Mouse (Mus musculus): ENCODE data around the gene Dcaf4. TPM values are rescaled to one million over a fixed set of nuclear protein-coding genes. Genes with fewer than 3 reads are reported as not detected.

Dcaf4 gene
- 10 to 100 TPM; 15.7 to 18.3 TPM for total RNA-seq (2021)
- long read RNA-seq, experiment 1, transcript Dcaf4-201 (14 exons, 2,008 nt) = major isoform, 35 of 42 reads
- long read RNA-seq, experiment 1, partial matches to known transcripts = 1 of 42 reads
- long read RNA-seq, experiment 1, other reads (novel, unspliced or antisense) = 6 of 42 reads
- long read RNA-seq, experiment 2, transcript Dcaf4-201 (14 exons, 2,008 nt) = major isoform, 36 of 49 reads
- long read RNA-seq, experiment 2, partial matches to known transcripts = 1 of 49 reads
- long read RNA-seq, experiment 2, other reads (novel, unspliced or antisense) = 8 of 49 reads

GRCm38 (mm10) chr12:83520311-83520890, at the start of gene Dcaf4:
Gene Dcaf4, plus strand, starts transcription at chr12:83520466.
- intact Hi-C loops (cut with DNase I) = no loop called here
- DNase-seq = peak; percentile 94 to 98

- intact Hi-C loops (cut with DNase I) = no loop called here
- DNase-seq = no peak
These were observed 48.5 kb upstream of the Dcaf4 start for GRCm38 (mm10) chr12:83471760-83472159.

DNA sequence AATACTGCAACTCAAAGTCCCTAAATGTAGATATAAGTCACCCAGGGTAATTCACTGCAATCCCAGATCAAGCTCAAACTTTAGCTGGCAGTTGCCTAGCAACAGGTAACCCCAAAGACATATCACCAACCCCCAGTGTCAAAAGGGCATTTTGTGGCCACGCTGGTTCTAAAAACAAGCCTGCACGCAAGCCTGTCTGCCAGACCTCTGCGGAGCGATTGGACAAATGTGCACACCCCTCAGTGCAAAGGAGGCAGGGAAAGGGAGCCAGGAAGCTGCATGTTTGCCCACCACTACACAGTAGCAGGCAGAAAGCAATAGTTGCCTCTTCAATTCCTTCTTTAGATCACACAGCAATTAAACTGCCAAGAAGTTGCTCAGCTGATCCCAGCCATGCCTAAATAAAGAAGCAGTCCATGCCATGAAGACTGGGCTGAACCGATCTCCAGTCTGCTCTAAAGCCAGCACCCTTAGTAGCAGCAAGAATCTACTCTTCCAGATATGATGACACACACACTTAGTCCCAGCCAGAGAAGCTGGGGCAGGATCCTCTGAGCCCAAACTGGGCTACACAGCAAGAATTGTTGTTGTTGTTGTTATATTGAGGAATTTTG, 46.2 kb upstream of the Dcaf4 start:
- intact Hi-C loops (cut with DNase I) = no loop called here
- DNase-seq = no peak

DNA sequence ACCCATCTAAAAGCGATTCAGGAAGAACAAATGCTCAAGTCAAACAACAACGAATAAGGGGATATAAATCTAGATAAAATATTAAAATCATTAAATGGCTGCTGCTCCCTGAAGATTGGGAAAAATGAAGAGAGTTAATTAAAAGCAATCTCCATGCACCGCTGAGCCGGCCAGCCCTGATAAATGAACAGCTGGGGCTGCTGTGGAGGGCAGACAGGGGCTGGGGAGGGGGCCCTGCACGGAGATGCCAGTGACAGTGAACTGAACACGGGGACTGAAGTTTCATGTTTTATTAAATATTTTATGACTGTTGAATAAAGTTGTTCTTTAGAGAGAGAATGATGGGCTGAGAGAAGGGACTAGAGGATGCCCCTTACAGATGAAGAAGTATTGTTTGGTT, 44.8 kb upstream of the Dcaf4 start:
- intact Hi-C loops (cut with DNase I) = no loop called here

DNA sequence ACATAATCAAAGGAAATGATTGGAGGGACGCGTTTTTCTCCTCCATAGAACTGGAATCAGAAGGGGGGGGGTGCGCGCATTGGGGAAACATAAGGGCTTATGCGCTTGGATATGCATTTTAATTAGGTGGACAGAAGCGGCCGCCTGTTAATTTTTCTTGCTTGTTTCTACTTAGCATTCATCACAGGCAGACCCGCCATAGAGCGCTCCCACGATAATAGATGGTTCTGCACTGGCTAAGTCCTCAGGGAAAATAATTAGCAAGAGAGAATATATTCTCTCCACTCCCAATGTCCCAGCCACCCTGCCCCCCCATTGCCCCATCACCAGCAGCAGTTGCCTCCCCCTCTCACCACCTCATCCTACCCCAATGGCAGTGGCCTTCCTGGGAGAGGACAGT, 44.0 kb upstream of the Dcaf4 start:
- intact Hi-C loops (cut with DNase I) = no loop called here
- no peak for DNase-seq

More for the DNA sequence above, 44.8 kb upstream of the Dcaf4 start:
- no peak for DNase-seq

DNA sequence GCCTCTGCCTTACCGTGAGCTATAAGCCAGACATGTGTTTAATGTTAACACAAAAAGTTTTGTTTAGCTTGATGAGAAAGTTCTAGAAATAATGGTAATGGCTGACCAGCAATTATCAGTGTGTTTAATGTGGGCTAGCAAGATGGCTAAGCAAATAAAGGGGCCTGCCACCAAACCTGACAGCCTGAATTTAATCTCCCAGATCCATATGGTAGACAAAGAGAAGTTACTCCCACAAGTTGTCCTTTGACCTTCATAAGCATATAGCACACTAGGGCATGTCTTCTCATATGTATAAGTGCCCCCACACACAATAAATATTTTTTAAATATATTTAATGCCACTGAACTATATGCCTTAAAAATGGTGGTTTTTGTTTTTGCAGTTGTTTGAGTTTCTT, 41.1 kb upstream of the Dcaf4 start:
- no peak for DNase-seq
- intact Hi-C loops (cut with DNase I) = no loop called here

DNA sequence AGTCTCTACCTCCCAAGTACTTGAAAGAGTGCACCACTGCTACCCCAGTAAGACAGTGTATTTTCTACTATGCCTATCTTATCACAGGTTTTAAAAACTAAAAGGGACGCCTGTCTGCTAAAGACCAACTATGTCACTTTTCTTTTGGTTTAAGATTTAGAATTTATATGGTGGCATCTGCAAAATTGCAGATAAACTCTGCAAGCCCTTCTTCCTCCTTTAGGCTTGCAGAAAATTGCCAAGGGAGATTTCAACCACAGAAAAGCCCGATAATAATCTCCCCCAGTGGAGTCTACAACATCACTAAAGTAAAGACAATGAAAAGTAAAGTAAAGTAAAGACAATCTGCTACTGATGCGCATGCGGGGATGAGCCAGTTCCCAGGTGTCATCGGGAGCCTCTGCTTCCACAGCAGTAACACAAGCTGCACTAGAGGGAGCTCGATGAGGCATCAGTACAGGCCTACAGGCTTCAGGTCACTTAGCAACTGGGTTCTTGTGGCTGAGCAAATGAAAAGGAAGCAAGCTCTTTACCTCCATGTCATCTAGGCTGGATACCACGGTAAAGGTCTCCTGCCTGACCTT, 40.4 kb upstream of the Dcaf4 start:
- intact Hi-C loops (cut with DNase I) = no loop called here
- no peak for DNase-seq

GRCm38 (mm10) chr12:83481439-83481838, 38.8 kb upstream of the Dcaf4 start:
- no peak for DNase-seq
- intact Hi-C loops (cut with DNase I) = no loop called here

- DNase-seq = no peak
- intact Hi-C loops (cut with DNase I) = no loop called here
These were observed 36.6 kb upstream of the Dcaf4 start for GRCm38 (mm10) chr12:83483653-83484052.

GRCm38 (mm10) chr12:83484855-83485745, 35.2 kb upstream of the Dcaf4 start:
- no peak for DNase-seq
- intact Hi-C loops (cut with DNase I) = loop anchor here (5.0 kb wide), 2 partner anchors 73 to 273 kb away; no protein-coding TSS in a partner anchor

DNA sequence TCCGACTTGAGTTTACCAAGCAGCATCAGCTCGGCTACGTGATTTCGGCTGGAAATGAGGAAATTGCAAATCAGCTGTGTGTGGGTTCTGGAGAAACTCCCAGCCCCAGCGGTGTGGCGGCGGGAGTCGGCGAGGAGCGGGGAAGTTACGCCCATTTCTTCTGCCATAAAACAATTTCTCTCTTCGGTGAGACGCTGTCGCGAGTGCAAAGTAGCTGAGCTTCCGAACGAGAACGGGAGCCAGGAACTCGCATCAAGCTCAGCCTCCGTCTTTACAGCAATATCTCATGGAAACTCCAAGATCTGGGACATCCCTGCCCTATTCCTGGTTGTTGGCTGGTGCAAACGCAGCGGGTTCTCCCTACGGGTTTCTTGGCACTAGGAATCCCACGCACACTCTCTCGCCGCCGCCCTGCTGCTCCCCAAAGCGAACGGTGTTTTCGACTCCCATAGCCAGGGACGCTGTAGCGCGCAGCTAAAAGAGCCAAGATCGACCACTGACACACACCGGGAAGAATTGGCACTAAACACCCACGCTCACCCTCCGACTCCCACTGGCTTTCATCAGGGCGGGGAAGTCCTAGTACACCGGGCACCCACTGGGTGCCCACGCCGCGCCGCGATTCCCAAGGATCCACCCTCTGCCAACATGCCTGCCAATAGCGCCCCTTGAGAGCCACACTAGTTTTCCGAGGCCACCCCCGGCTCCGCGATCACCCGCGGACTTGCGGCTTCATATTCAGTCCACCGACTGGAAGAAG, 34.2 kb upstream of the Dcaf4 start:
- peak in 1 of 2 experiments; percentile 16 for DNase-seq
- intact Hi-C loops (cut with DNase I) = loop anchor here (2.0 to 5.0 kb wide), 3 partner anchors 74 to 274 kb away; no protein-coding TSS in a partner anchor

DNA sequence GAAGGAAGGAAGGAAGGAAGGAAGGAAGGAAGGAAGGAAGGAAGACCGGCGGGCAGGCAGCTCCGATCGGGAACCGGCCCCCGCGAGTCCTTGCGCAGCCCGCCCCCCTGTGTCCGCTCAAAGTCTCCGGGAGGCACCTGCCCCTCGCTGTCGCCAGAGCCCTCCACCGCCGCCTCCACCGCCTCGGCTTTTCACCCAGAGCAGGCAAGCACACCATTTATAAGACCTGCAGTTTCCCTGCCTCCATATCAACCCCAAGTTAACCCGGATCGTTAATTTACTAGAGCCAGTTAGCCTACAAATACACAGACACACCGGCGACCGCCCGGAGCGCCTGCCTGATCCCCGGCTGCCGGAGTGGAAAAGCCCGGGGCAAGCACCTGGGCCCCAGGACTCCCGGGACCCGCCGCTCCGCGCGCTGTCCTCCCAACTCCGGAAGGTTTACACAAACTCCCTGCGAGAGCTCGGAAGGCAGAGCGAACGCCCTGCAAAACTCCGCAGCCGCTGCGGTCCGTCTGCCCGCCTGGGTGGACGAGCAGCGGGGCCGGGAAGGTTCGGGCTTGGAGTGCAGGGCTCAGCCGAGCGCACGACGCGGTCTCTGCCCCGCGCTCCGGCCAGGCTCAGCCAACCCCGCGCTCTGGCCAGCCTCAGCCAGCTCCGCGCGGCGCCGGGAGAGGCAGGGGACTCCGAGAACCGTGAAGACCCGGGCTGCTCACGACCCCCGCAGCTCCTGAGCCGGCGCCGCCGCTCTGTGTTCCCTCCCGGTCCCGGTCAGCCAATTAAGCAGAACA, 33.4 kb upstream of the Dcaf4 start:
- intact Hi-C loops (cut with DNase I) = loop anchor here (2.0 to 5.0 kb wide), 3 partner anchors 75 to 275 kb away; no protein-coding TSS in a partner anchor
- peak; percentile 58 to 64 for DNase-seq

- DNase-seq = peak; percentile 100
- intact Hi-C loops (cut with DNase I) = loop anchor here (2.0 to 5.0 kb wide), 3 partner anchors 75 to 275 kb away; no protein-coding TSS in a partner anchor
These were observed 32.7 kb upstream of the Dcaf4 start, which contains the start of gene Dpf3 for GRCm38 (mm10) chr12:83487476-83487991. Gene Dpf3, minus strand, starts transcription at chr12:83487716.

DNA sequence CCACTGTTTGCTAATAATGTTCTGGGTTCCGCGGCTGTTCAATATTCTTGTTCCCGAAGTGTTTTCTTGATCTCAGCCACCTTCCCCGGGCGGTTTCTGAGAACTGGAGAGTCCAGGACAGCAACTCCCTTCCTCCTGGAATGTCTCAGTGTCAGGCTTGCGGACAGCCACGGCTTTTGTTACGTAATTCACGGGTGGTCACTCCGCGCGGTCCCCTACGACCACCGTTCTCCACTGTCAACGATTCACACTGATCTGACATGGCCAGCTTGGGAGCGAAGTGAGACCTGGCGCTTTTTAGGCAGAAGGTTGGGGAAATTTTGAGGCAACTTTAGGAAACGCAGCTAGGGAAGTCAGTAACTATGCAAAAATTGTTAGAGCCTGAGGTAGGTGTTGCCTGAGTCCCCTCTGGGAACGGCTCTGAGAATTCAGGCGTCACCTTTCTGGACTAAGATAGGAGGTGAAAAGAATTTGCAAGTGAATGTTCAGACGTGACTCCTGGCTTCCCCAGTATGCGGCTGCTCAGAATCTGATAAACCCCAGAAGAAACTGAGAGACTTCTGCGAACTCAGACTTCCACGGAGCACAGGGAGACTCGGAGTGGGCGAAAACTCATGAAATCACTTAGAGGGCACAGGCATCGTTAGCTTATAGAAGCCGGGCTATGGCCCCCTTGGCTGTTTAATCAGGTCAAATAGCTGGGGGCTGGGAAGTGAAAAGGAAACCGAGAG, 31.9 kb upstream of the Dcaf4 start:
- intact Hi-C loops (cut with DNase I) = loop anchor here (5.0 kb wide), 2 partner anchors 76 to 276 kb away; no protein-coding TSS in a partner anchor
- DNase-seq = peak; percentile 13 to 37

- no peak for DNase-seq
- intact Hi-C loops (cut with DNase I) = loop anchor here (5.0 kb wide), 2 partner anchors 77 to 277 kb away; no protein-coding TSS in a partner anchor
These were observed 30.5 kb upstream of the Dcaf4 start for GRCm38 (mm10) chr12:83489748-83490147.

DNA sequence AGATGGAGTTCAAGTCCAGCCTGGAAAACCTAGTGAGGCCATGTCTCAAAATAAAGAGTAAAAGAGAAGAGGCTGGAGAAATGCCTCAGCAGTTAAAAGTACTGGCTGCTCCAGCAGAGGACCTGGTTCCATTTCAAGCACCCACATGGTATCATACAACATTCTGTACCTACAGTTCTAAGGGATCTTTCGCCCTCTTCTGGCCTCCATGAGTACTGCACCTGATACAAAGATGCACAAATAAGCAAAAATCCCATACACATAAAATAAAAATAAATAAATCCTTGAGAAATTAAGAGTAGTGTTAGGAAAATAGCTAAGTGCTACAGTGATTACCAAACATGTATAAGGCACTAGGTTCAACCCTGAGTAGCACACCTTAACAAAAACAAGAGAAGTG, 28.7 kb upstream of the Dcaf4 start:
- intact Hi-C loops (cut with DNase I) = no loop called here
- no peak for DNase-seq

DNA sequence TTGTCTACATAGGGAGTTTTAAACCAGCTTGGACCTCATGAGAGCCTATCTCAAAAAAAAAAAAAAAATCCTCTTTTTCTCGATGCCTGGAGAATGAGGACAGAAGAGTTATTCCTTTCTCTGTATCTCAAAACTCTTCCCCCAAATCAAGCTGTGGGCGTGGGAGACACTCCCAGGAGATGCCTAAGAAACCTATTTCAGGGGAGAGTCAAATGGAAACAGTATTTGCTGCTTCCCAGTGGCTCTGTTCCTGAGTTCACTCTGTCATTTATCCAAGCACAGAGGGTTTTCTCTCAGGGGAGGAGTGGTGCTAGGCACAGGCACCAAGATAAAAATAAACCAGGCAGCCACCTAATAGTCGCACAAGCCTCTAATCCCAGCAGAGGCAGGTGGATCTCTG, 27.5 kb upstream of the Dcaf4 start:
- no peak for DNase-seq
- intact Hi-C loops (cut with DNase I) = no loop called here

DNA sequence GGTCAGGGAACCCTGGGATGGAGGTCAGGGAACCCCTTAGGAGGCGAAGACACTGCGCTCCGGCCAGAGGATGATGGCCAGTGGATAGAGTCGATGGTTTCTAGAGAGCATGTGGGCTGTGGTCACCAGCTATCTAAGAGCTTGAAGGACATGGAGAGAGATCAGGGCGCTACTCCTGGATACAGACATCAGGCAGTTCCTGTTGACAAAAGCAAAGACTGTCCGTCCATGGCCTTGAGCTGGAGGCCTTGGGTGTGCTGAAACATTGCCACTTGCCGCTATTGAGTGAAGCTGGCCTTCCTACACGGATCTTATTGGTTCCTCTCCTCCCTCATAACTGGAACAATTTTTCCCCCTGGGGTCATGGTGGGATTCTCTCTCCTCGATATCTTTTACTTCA, 26.1 kb upstream of the Dcaf4 start:
- intact Hi-C loops (cut with DNase I) = no loop called here

More for the DNA sequence above, 26.1 kb upstream of the Dcaf4 start:
- no peak for DNase-seq

Measured in heart, postnatal 14 days (tissue).